Mouse (Mus musculus): Measurements from ENCODE around the gene Hnrnpl.
A peak's percentile ranks its signal among the peaks of the same experiment; 100 is the strongest.

Gene Hnrnpl

GRCm38 (mm10) chr7:28814306-28815034, 6.1 kb downstream of the Hnrnpl start:
- no peak for DNase-seq

GRCm38 (mm10) chr7:28815230-28815629, 6.9 kb downstream of the Hnrnpl start:
- no peak for DNase-seq

- DNase-seq = no peak
These were observed 7.9 kb downstream of the Hnrnpl start for GRCm38 (mm10) chr7:28816201-28816600.

- no peak for DNase-seq
These were observed 8.6 kb downstream of the Hnrnpl start for GRCm38 (mm10) chr7:28816920-28817319.

- DNase-seq = no peak
These were observed 9.2 kb downstream of the Hnrnpl start for GRCm38 (mm10) chr7:28817524-28817923.

GRCm38 (mm10) chr7:28817957-28818356, 9.6 kb downstream of the Hnrnpl start:
- no peak for DNase-seq

- no peak for DNase-seq
These were observed 10.1 kb downstream of the Hnrnpl start for GRCm38 (mm10) chr7:28818436-28818835.

- DNase-seq = no peak
These were observed 10.6 kb downstream of the Hnrnpl start for GRCm38 (mm10) chr7:28818861-28819452.

- DNase-seq = no peak
These were observed 11.2 kb downstream of the Hnrnpl start for GRCm38 (mm10) chr7:28819571-28819970.

- DNase-seq = no peak
These were observed 12.3 kb downstream of the Hnrnpl start for GRCm38 (mm10) chr7:28820358-28821260.

GRCm38 (mm10) chr7:28821261-28821831, 13.0 kb downstream of the Hnrnpl start:
- peak; percentile 65 for DNase-seq

GRCm38 (mm10) chr7:28822556-28822955, 14.2 kb downstream of the Hnrnpl start:
- DNase-seq = no peak

- DNase-seq = no peak
These were observed 14.9 kb downstream of the Hnrnpl start for GRCm38 (mm10) chr7:28822993-28823903.

GRCm38 (mm10) chr7:28823932-28824331, 15.6 kb downstream of the Hnrnpl start:
- DNase-seq = no peak

- DNase-seq = peak; percentile 86
These were observed 16.8 kb downstream of the Hnrnpl start, which contains the start of gene Ech1 for GRCm38 (mm10) chr7:28824941-28825685. Gene Ech1 (plus strand): TSS chr7:28825217.

- DNase-seq = no peak
These were observed 17.5 kb downstream of the Hnrnpl start for GRCm38 (mm10) chr7:28825686-28826401.

- DNase-seq = no peak
These were observed 18.0 kb downstream of the Hnrnpl start for GRCm38 (mm10) chr7:28826402-28826772.

GRCm38 (mm10) chr7:28827338-28827737, 19.0 kb downstream of the Hnrnpl start:
- no peak for DNase-seq

- no peak for DNase-seq
These were observed 21.5 kb downstream of the Hnrnpl start for GRCm38 (mm10) chr7:28829821-28830220.

- no peak for DNase-seq
These were observed 22.6 kb downstream of the Hnrnpl start for GRCm38 (mm10) chr7:28830981-28831380.
